Mouse (Mus musculus) mouse embryonic stem cell (cell line): Measurements from ENCODE around the gene Hipk2.

Experiments
- in situ Hi-C, 2 experiments: fragments of 300-500 bp; cut with MboI; formaldehyde crosslinking; loops; 1 replicate in 1 of 2; 3 replicates in 1 of 2; pipeline ENCODE4 v1.14.3; 2019 to 2020; ENCODE audit warnings: low sequenced_read_pairs in 2 of 2, low pct_unique_long_range_greater_than_20kb in 1 of 2, mixed read lengths in 1 of 2; ENCODE audit not compliant: unreplicated experiment in 1 of 2

Hipk2 gene

DNA sequence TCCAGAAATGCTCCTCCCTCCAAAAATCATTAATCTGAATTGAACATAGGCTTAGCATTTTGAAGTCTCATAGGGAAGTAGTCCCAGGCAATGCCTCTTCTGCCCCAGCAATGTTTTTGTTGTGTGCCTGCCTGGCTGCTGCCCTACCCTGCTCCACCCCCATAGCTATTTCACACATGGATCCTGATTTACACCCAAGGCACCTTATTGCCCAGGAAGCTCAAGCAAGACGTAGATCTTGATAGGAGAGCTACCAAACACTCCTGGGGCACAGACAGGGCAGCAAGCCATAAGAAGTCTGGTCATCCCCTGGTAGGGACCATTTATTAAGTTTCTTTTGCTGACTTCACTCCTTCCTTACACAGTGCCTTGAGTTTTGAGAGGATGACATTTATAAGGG, 88.8 kb downstream of the Hipk2 start:
- in situ Hi-C loops, result no loop called here

DNA sequence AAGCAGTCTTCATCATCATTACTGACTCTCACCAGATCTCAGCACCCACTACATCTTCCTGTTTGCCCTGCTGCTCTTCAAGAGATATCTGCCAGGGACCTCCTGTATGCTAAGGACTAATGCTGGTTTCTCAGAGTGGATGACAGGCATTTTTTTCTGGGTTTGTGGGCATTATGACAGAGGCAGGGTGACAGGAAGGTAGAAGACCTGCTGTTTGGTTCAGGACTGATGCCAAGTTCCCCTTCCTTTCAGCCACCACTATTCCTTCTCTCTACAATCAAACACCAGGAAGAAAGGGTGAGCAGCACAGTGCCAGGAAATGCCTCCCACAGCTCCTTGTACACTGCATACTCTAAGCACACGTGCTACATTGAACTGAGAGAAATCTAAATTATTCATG, 90.2 kb downstream of the Hipk2 start:
- in situ Hi-C loops, result no loop called here

DNA sequence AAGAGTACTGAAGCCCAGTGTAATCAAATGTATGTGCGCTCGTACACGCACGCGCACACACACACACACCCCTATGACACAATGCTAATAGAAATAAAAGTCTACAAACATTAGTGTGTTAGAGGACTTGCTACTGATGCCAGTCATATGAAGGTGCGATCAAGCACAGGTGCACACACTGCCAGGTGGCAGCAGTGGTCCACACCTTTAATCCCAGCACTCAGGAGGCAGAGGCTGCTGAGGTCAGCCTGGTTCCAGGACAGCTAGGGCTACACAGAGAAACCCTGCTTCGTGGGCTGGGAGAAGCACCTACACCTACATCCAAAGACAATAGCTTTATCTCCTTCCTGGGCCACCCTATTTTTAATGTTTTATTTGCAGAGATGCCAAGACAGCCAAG, 96.6 kb downstream of the Hipk2 start:
- in situ Hi-C loops, result no loop called here

DNA sequence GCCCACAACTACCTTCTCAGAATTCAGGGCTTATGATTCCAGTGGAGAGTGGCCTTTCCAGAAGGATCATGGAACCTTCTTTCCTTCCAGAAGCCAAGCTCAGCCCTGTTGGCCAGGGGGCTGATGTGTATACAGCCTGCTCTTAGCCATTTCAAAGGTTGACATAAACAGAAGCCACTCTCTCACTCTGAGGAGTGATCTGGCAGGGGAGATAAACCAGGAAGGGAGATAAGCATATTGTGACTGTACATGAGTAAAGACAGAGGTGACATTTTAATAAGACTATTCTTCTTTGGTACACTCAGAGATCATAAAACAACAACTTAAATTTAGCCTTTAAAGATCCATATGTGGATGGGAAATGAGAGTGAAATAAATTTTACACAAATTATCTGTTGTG, 97.1 kb downstream of the Hipk2 start:
- in situ Hi-C loops, result no loop called here

DNA sequence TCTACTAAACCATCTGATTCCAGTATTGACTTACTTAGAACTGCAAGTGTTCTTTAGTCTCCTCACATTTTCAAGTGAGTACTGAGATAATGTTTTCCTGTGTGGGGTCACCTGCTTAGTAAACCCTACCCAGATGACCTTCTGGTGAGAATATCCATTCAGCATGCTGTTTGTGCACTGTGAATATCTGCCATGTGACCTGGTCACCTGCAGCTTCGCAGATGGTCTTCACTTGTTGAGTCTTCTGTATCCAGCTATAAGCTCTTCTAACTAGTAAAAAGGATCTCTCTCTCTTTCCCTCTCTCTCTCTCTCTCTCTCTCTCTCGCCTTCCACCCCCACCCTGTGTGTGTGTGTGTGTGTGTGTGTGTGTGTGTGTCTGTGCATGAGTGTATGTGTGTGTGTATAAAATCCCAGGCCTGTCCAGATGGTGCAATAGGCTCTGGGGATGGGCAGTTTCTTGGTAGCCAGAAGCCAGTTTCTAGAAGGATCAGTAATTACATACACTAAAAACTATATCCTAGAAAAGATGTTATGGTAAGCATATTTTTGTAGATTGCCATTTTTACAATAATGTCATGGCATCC, 99.9 kb downstream of the Hipk2 start:
- in situ Hi-C loops, result no loop called here

DNA sequence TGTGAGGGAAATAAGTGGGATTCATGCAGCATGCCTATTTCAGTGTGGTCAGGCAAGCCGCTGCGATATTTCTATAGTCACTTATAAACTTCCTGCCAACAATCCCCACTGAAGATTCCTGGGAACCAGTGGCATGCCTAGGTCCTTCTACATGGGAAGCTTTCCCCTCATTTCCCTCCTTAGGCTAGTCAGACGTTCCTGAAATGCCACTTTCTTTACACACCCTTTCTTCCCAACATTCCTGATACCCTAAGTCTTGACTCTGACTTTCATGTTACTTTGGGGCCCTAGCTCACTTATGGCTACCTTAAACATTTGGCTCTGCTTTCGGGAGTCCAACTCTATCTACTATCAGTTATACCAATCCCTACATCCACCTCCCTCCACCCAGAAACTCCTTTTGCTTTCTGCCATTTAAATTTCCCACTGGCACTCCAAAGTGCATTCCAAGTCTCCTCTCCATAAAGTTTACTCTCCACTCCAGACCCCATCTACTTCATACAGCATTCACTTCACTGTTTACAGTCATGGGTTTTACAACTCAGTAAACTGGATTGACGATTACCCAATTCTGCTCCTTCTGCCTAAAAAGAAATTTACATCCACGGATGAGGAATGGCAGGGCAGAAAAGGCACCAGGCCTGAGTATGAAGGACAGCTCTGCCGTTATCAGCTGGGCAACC, 103.0 kb downstream of the Hipk2 start:
- in situ Hi-C loops, result no loop called here

DNA sequence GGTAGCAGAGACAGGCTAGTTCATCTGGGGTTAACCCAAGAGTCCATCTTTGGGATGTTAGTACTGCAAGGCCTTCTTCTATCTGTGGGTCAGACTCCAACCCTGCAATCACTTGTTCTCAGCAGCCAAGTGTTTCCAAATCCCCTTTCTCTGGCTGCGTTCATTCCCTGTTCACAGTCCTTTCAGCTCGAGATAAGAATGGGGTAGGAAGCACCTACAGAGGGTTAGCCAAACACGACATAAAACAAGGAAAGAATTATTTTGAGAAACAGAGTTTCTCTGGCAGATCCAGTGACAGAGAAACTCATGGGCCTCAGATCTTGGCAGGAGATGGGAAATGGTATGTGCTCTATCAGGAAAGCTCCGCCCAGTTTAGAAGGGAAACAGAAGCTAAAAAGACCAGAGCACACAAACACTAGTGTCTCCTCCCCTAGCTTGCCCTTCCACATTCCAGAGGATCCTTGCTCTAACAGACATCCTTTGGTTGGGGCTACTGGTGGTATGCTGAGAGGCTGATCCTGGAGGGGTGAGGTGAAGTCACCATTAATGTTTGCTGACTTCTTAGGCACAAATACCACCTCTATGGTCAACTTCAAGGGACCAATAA, 104.8 kb downstream of the Hipk2 start:
- in situ Hi-C loops, result no loop called here

DNA sequence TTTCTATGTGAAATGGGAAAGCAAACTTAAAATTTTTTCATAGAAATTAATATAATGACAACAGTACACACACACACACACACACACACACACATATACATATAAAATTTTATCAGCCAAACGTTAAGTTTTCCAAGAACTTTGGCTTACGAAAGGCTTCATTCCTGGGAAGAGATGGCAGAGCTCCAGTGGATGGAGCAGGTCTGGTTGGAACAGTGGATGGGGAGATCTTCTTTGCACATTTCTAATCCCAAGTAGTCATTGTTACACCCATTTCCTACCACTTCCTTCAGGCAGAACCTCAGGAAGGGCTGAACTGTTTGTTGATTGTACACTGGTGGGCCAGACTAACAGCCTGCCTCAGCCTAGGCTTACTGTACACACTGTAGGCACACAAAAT, 106.3 kb downstream of the Hipk2 start:
- in situ Hi-C loops, result no loop called here

DNA sequence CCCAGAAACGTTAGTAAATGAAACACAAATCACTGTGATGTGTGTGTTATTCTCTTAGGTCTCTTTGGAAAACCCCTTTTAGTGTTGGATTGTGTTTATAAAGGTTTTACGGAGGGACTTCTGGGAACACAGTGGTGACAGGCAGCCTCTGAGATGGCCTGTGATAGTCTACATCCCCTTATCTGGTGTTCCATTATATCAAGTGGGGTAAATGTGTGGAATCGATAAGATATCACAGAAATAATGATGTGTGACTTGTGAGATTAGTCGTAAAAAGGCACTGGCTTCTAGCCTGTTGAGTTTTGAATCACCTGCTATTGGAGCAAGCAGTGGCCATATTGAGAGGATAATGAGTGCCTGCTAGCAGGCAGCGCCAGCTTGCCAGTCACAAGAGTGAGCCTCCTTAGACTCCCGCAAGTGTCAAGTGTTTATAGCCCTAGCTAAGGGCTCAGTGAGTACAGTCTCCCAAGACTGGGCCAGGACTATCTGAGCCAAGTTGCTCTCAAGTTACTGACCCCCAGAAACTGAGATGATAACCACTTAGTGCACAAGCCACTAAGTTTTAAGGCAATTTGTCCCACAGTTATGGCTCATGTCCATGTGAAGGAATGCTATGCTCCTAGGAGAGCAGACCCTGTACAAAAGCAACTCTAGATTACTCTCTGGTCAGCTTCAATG, 113.2 kb downstream of the Hipk2 start:
- in situ Hi-C loops, result no loop called here

DNA sequence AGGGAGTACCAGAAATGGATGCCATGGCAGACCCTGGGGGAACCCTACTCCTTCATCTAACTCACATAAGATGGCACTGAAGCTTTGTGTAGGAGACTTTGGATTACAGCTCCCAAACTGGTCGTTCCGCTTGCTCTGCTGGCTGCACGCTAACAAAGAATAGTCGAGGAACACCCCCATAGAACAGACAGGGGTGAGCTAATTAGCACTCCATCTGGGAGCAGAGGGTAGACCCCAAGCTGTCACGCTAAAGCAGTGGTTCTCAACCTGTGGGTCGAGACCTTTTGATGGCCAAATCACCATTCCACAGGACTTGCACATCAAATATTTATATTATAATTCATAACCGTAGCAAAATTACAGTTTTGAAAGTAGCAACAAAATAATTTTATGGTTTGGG, 114.0 kb downstream of the Hipk2 start:
- in situ Hi-C loops, result no loop called here

DNA sequence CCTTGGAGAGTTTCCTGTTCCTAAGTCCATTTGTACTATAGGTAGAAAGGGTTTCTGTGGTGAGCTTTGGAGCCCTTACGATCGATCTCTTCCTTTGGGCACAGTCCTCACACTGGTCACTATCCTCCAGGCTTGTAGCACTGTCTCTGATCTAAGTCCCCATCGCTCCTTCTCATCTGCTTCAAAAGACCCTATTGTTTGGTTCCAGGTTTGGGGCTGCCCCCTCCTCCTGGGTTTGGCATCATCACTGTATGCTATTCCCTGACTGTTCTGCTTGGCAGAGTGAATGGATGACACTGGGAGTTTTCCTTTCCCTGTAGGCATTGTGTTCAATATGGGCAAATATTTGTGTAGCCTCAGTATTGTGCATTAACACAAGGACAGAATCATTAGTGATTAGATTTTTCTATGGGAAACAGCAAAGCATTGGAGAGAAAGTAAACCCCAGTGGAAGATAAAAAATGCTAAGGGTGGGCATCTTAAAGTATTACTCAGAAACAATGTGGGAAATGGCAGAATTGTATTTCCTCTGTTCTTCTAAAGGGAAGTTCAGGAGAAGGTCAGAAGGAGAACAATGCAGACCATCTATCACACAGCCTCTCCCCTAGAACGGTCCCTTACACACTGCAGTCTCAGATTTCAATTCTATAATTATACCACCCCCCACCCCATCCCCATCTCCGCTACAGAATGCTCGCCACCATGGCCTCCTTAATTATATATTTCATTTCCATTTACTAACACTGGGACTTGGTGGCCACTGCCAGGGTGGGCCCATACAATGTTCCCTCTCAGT, 114.9 kb downstream of the Hipk2 start:
- in situ Hi-C loops, result no loop called here

DNA sequence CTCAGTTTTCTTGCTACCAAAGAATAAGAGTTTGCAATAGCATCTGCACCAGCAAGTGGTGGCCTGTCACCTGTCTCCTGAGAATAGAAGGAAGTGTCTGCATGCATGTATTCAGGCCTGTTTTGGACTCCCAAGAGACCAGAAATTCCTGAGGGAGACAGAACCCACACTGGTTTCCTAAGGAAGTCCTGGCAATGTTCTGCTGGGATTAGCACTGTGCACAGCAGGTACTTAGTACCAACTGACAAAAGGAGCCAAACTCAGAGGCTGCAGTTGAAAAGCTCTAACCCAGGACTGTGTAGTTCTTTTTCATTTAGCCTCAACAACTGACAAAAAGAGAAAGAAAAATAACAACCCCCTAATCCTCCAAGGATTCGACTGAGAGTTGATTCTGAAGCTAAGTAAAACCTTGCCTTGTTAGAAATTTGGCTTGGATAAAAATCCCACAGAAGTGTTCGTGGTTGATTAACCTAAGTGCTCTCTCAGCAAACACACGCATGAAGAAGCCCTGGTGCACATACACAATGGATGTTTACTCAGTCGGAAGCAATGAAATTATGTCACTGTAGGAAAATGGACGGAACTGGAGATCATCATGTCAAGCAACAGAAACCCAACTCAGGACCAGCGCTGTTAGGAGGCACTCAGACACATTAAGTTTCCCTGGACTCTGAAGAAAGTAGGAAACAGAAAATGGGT, 115.9 kb downstream of the Hipk2 start:
- in situ Hi-C loops, result no loop called here

DNA sequence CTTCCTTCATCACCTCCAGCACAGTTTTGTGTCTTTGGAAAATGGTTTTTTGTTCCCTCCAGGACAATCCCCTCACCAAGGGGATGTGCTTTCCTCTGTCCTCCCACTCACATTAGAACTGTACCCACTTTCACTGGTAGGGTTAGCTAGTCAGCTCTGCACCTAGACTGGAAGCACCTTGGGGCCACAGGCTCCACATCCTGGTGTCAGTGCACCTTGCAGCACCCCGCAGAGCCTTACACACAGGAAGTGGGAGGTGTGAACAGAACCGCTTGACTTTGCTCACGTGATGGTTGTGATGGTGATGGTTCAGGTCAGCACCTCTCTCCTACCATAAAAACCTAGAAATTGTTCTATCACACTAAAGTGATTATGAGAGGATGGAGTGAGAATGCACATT, 116.8 kb downstream of the Hipk2 start:
- in situ Hi-C loops, result no loop called here

DNA sequence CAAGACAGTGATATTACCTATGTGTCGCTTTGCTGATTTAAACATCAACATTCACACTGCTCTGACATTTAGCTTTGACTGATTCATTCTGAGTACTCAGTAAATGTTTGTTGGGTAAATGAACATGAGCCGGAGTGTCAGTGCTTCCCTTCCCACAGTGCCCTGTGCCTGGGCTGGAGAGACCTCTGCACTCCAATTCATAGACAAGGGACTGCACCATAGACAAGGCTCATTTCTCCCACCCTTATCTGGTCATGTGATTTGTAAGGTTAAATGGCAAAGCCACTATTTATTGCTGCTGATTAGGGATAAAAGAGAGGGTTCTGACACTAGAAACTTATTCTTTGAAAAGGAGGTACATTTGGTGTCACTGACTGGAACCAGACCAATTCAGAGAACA, 118.4 kb downstream of the Hipk2 start:
- in situ Hi-C loops, result no loop called here

DNA sequence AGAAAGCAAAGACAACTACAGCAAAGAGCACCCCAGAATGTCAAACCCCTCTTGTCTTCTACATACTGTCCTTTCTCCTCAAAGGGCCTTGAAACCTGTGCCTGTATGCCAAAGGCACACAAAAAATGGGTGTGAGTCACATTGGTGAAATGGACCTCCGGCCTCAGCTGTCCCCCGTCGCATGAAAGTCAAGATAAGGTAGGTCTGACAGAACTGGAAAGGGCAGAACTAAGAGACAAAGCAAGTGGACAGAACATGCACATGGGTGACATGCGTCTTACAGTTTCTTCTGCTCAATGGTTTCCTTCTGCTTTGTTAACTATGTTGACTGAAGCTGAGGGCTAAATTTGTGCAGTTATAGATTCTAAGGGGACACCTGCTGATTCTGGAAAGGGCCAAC, 119.0 kb downstream of the Hipk2 start:
- in situ Hi-C loops, result no loop called here

DNA sequence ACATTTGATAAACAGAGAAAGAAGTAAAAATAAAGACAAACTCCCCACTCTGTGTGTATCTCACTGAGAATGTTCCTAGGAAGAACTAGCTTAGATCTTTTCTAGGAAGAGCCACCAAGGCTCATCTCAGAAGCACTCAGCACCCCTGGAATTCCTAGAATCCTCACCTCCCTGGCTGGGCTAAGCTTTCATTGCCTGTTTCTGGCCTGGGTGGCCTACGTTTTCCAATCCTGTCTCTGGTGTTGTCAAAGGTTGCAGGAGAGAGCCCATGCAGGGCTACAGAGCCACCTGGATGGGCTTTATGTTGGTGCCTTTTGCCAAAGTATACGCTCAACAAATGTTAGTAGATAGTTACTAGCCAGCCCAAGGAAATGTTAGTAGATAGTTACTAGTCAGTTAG, 120.0 kb downstream of the Hipk2 start:
- in situ Hi-C loops, result no loop called here

DNA sequence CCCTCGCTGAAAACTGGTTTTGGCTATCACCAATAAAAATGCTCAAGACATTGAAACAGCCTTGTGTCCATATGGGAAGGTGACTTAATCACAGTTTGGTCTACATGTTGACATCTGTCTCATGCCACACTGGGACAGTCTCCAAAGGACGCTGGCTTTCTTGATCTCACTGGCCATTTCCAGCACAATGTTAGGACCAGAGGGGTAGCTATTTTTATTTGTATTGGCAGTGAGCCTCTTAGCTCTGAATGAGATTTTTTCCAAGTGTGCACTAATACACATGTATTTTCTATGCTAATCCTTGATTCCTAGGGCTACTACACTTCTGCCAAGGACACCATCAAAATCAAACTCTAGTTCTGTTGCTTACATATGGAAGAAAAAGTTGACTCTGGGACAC, 120.8 kb downstream of the Hipk2 start:
- in situ Hi-C loops, result no loop called here

DNA sequence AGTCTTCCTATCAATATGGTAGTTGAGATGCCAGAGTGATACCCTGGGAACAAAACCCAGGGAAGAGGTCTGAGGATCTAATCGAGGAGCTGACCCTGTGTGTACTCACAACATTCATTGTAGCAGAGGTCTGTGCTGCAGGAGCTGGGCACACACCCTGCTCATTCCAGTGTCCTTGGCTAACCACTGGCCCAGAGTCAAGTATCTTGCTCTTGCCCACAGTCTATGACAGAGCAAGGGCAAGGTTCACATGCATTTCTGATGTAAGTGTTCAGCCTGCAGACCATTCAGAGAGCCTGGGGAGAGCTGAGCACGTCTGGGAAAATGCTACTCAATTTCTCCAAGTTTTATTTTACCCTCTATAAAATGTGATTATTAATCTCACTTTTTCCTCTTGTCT, 122.2 kb downstream of the Hipk2 start:
- in situ Hi-C loops, result no loop called here
